Mouse (Mus musculus) stomach, embryonic 14.5 days (tissue): ENCODE data around the gene Crtc3. TPM values are rescaled to one million over a fixed set of nuclear protein-coding genes. Genes with fewer than 3 reads are reported as not detected.

Experiments
- ATAC-seq: fragments of 200-750 bp; cut with Nextera tagmentation; 2 replicates; pipeline ENCODE4 v1.8.0; 2017; ENCODE audit warnings: low read depth, moderate TSS enrichment; ENCODE audit not compliant: insufficient number of reproducible peaks, insufficient read depth, low FRiP score
- H3K27ac ChIP-seq: fragments of 300-500 bp; sonication (generic); 2 replicates; pipeline ENCODE4 v1.5.1; 2014; ENCODE audit warnings: mild to moderate bottlenecking, low read length, moderate library complexity, mixed read lengths
- H3K27me3 ChIP-seq: fragments of 300-500 bp; sonication (generic); 2 replicates; pipeline ENCODE4 v1.6.1; 2014; ENCODE audit warnings: low read length, control low read depth, mixed read lengths; ENCODE audit not compliant: control insufficient read depth, insufficient read depth
- H3K36me3 ChIP-seq: fragments of 300-500 bp; sonication (generic); 2 replicates; pipeline ENCODE4 v1.6.1; 2014; ENCODE audit warnings: mild to moderate bottlenecking, control low read depth, low read length, moderate library complexity, mixed read lengths; ENCODE audit not compliant: control insufficient read depth, insufficient read depth
- H3K4me1 ChIP-seq: fragments of 300-500 bp; sonication (generic); 2 replicates; pipeline ENCODE4 v1.6.1; 2014; ENCODE audit warnings: low read length, control low read depth, mixed read lengths; ENCODE audit not compliant: control insufficient read depth, insufficient read depth
- H3K4me2 ChIP-seq: fragments of 300-500 bp; sonication (generic); replicated peaks from 2 replicates; pipeline ENCODE4 v1.6.1; 2014; ENCODE audit warnings: low read depth, low read length, control low read depth
- H3K4me3 ChIP-seq: fragments of 300-500 bp; sonication (generic); 2 replicates; pipeline ENCODE4 v1.5.1; 2014; ENCODE audit warnings: low read depth, low read length, control low read depth
- H3K9ac ChIP-seq: fragments of 300-500 bp; sonication (generic); replicated peaks from 2 replicates; pipeline ENCODE4 v1.6.1; 2014; ENCODE audit warnings: low read depth, mild to moderate bottlenecking, control low read depth, low read length, moderate library complexity, mixed read lengths
- H3K9me3 ChIP-seq: fragments of 300-500 bp; sonication (generic); 2 replicates; pipeline ENCODE4 v1.6.1; 2016; ENCODE audit warnings: low read depth, low read length, control low read depth; ENCODE audit not compliant: control insufficient read depth
- WGBS: fragments of 180-500 bp; shearing (Covaris S2); extraction: QIAGEN DNeasy Blood & Tissue Kit; methylation state at CpG from one replicate; pipeline ENCODE4 v1.1.7; 2014; 5-methylcytosine and 5-hydroxymethylcytosine counted together
- polyA plus RNA-seq: library from polyadenylated mRNA; unstranded; fragments of >200 nt; fragmentation: Nextera tagmentation; extraction: Ambion mirVana; gene quantifications from 2 replicates; pipeline ENCODE4 v1.2.1, GENCODE M21; 2014

The Crtc3 gene
- polyA plus RNA-seq, 1 experiment from 2014 or later: 29.3 TPM

DNA sequence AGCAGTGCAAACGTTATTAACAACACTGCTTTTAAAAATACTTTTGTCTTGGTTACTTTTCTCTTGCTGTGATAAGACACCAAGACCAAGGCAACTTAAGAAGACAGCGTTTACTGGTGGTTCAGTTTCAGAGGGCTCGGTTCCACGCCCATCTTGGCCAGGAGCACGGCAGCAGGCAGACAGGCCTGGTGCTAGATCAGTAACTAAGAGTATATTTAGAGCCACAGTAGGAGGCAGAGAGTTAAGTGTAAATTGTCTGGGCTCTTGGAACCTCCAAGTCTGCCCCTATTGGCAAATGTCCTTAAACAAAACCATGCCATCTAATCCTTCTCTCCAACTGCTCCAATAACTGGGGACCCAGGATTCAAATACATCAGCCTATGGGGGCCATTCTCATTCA, 46.1 kb downstream of the Crtc3 start:
- Histone ChIP-seq H3K27me3 (no peaks in the 10 kb centered on the region), H3K4me3 (no peak overlapping the region), H3K36me3 (peaks cover 2% of the 10 kb centered on the region; the same call in 1 of the 2 replicates), H3K27ac (no peak overlapping the region), H3K9me3 (no peaks in the 10 kb centered on the region), H3K4me1 (peaks cover 40% of the 10 kb centered on the region), H3K4me2 (no peak overlapping the region), H3K9ac (no peak overlapping the region)
- no peak for ATAC-seq
- WGBS: 49% methylated on average over 5 of the region's 5 CpGs

DNA sequence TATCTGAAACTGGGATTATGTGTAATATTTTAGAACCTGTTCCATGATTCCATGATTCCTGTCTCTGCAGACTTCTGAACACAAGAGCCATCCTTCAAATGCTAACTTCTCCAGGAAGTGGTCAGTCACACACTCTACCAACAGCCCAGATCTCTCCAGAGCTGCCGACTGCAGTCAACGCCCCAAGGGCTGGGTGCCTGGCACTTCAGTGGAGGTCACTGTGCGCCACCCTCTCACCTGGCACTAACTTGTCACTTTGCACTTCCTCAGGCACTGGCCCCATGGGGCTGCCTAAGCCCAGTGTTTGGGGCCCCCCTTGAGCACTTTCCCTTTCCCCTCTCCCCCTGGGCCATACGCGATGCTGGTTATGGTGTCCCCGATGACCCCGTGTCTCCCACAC, 46.8 kb downstream of the Crtc3 start:
- 66% methylated on average over 7 of the region's 7 CpGs for WGBS
- no peak overlapping the region for H3K4me2 ChIP-seq
- H3K36me3 ChIP-seq: peaks cover 2% of the 10 kb centered on the region; the same call in 1 of the 2 replicates
- no peak overlapping the region for H3K9ac ChIP-seq
- no peak overlapping the region for H3K27ac ChIP-seq
- no peak for ATAC-seq
- peaks cover 43% of the 10 kb centered on the region for H3K4me1 ChIP-seq
- no peaks in the 10 kb centered on the region for H3K9me3 ChIP-seq
- H3K4me3 ChIP-seq: no peak overlapping the region
- no peaks in the 10 kb centered on the region for H3K27me3 ChIP-seq

DNA sequence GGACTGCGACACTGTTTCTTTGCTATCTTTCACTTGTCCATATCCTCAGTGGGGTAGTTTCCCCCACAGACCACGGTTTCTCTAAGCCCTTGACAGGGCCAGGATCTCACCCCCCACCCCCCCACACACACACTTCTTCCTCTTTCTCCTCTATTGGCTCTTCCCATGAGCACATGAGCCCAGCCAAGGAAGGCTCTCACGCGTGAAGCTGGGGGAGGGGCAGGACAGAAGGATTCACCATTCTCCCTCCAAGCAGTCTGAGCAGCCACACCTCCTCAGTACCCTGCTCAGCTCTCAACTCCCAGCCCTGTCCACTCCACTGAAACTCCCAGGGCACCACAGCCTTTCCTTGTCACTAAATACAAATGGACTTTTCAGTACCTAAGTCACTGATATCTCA, 47.2 kb downstream of the Crtc3 start:
- Histone ChIP-seq H3K27ac (no peak overlapping the region), H3K27me3 (no peaks in the 10 kb centered on the region), H3K36me3 (peaks cover 2% of the 10 kb centered on the region; the same call in 1 of the 2 replicates), H3K4me2 (no peak overlapping the region), H3K9me3 (no peaks in the 10 kb centered on the region), H3K4me1 (peaks cover 45% of the 10 kb centered on the region), H3K4me3 (no peak overlapping the region), H3K9ac (no peak overlapping the region)
- ATAC-seq: no peak
- WGBS: 8% methylated on average over 4 of the region's 4 CpGs

DNA sequence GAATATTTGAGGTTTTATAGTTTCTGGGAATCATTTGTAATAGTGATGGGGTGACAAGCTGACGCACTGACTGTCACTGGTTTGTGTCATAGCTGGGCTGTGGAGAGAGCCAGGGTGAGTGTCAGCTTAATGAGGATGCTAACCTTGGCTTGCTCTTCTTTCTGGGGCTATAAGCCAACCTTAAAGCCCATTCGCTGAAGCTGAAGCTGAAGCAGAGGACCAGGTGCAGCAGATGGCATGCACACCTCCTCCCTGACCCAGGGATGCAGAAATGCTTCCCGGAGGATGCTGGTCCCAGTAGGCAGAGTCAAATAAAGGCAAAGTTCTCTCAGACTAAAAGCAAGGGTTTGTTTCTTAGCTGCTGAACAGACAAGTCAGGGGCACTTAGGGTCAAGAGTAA, 48.7 kb downstream of the Crtc3 start:
- Histone ChIP-seq H3K9me3 (no peaks in the 10 kb centered on the region), H3K4me1 (peaks cover 44% of the 10 kb centered on the region), H3K36me3 (peaks cover 2% of the 10 kb centered on the region; the same call in 1 of the 2 replicates), H3K9ac (no peak overlapping the region), H3K4me3 (no peak overlapping the region), H3K4me2 (no peak overlapping the region), H3K27me3 (no peaks in the 10 kb centered on the region), H3K27ac (no peak overlapping the region)
- WGBS: 76% methylated on average over 3 of the region's 3 CpGs
- ATAC-seq: no peak

DNA sequence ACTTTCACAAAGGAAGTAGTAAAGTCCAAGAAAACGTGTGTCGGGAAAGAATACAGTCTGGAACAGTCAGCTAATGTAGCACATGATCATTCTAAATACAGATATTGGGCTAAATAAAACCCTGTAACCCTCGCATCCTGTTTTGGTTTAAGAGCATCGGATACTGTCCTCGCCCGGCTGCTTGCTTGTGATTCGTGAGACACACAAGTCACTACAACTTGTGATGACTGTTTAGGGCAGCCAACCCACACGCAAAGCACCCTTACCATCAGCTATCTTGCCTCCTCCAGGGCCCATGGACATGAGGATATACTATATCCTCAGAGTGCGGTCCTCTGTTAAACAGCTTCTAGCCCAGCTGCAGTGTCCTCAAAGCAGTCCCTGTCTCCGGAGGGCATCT, 50.2 kb downstream of the Crtc3 start:
- Histone ChIP-seq H3K4me3 (no peak overlapping the region), H3K27ac (no peak overlapping the region), H3K36me3 (peaks cover 2% of the 10 kb centered on the region; the same call in 1 of the 2 replicates), H3K9me3 (no peaks in the 10 kb centered on the region), H3K4me1 (peaks cover 40% of the 10 kb centered on the region), H3K4me2 (no peak overlapping the region), H3K27me3 (no peaks in the 10 kb centered on the region), H3K9ac (no peak overlapping the region)
- WGBS: 84% methylated on average over 10 of the region's 10 CpGs
- no peak for ATAC-seq

DNA sequence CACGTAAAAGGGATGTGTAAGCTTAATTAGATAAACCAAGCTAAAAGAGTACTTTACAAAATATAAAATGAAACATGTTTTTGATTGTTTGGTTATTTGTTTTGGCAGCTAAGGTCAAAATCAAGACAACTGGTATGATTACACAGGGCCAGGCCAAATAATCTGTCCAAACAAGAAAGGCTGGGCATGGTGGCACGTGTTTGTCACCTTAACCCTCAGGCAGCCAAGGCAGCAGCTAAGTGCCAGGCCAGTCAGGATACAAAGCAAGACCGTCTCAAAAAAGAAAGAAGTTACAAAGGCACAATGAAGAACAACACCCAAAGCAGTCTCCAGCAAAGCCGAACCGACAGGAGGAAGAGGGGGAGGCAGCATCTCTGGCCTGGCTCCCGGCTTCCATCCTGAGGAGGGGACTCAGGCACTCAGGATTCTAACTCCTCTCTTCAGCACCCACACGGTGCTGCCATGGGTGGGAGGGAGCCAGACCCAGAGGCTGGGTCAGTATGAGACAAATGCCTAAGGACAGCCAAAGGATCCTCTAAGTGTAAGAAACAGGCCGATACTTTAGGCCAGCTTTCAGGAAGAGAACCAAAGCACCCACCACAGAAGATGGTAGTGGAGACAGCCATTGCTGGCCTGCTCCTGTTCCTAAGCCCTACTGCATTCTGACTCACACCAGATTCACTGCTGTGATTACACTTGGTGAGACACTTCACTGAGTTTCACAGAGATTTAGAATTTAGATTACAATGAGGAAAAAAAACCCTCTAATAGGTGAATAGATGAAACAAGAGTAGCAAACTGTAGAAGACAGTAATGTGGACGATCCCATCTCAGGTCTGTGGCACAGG, 51.5 kb downstream of the Crtc3 start:
- H3K9me3 ChIP-seq: no peaks in the 10 kb centered on the region
- peaks cover 2% of the 10 kb centered on the region; the same call in 1 of the 2 replicates for H3K36me3 ChIP-seq
- WGBS: 62% methylated on average over 9 of the region's 9 CpGs
- no peaks in the 10 kb centered on the region for H3K27me3 ChIP-seq
- no peak overlapping the region for H3K4me2 ChIP-seq
- no peak for ATAC-seq
- no peak overlapping the region for H3K27ac ChIP-seq
- peaks cover 32% of the 10 kb centered on the region for H3K4me1 ChIP-seq
- no peak overlapping the region for H3K4me3 ChIP-seq
- H3K9ac ChIP-seq: no peak overlapping the region

DNA sequence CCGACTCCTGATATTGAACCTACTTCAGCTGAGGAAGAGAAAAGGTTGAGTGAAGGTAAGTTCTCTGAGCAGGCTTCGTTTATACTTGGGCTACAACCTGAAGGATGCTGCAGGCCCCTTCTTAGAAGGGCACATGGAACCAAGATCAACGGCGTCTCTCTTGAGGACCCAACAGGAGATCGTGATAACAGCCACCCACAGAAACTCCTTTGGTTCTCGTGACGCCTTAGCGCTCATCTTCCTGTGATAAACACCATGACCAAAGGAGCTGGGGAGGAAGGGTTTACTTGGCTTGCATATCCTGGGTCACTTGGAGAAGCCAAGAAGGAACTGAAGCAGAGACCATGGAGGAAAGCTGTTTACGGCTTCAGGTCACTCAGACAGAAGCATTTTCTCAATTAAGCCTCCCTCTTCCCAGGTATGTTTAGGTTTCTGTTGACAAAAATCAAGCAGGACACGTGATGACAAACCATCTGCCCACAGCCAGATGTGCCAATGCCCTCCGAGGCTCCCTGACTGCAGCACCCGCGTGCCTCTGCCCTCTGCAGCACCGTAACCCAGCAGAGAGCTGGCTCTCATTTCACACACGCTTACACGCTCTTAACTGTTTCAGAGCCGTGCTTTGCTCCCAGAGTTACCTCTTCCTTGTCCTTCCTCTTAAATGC, 52.3 kb downstream of the Crtc3 start:
- ATAC-seq: no peak
- peaks cover 25% of the 10 kb centered on the region for H3K4me1 ChIP-seq
- H3K9ac ChIP-seq: no peak overlapping the region
- peaks cover 2% of the 10 kb centered on the region; the same call in 1 of the 2 replicates for H3K36me3 ChIP-seq
- H3K27ac ChIP-seq: no peak overlapping the region
- H3K4me2 ChIP-seq: no peak overlapping the region
- no peak overlapping the region for H3K4me3 ChIP-seq
- H3K9me3 ChIP-seq: no peaks in the 10 kb centered on the region
- no peaks in the 10 kb centered on the region for H3K27me3 ChIP-seq
- 53% methylated on average over 17 of the region's 17 CpGs for WGBS

DNA sequence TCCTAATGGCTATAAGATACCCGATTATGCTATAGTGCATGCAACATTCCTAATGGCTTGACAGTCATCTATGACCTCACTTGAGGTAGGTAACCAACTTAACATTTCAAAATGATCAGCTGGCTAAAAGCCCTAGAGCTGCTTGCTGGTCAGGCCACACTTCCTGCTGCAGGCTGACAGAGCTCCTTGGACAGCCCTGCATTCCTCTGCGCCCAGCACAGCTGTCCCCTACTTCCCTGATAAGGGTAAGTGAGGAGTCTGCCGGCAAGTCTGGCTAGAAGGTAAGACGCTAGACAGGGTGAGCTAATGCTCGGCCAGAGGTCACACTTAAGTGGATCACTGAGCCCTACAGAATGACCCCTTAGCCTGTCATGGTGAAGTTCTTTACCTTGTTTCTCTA, 52.8 kb downstream of the Crtc3 start:
- Histone ChIP-seq H3K27me3 (no peaks in the 10 kb centered on the region), H3K9ac (no peak overlapping the region), H3K4me3 (no peak overlapping the region), H3K27ac (no peak overlapping the region), H3K36me3 (no peaks in the 10 kb centered on the region), H3K4me2 (no peak overlapping the region), H3K9me3 (no peaks in the 10 kb centered on the region), H3K4me1 (peaks cover 20% of the 10 kb centered on the region; the same call in 1 of the 2 replicates)
- WGBS: 27% methylated on average over 5 of the region's 5 CpGs
- ATAC-seq: no peak
